Mouse (Mus musculus): Measurements from ENCODE around the gene Defa26. TPM values are rescaled to one million over a fixed set of nuclear protein-coding genes. Genes with fewer than 3 reads are reported as not detected.
"Not testable (repeated sequence)": the region's sequence is repeated elsewhere in the genome, so short reads cannot be mapped to it uniquely, and the experiment has no call there.

The Defa26 gene
- not detected in 2 replicates for polyA plus RNA-seq (2012)

GRCm38 (mm10) chr8:21617883-21618282, at the start of gene Defa26:
Defa26 (plus strand) TSS chr8:21618183.
- TF ChIP-seq GATA1 (IDR thresholded peaks at IDR 0.05; ENCODE audit: low read length): not testable (repeated sequence)

DNA sequence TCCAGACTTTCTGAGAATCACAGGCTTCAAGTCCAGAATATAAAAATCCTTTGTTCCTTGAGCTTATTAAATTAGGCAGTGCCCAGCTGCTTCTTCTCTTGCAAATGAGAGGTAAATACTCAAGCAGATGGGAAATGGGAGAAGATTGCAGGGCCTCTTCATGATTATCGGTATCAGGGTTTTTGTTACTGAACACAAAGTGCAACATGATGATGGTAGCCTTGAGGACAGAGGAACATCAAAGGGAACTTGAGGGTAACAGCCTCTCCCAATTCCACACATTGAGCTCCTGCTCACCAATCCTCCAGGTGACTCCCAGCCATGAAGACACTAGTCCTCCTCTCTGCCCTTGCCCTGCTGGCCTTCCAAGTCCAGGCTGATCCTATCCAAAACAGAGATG, 35.3 kb upstream of the Defa26 start, which contains the start of gene Defa28:
TSS of gene Defa28 (plus strand) at position 301 of the 400 bp plus-strand sequence.
- not testable (repeated sequence) for TF ChIP-seq GATA1 (IDR thresholded peaks at IDR 0.05; ENCODE audit: low read length)

- TF ChIP-seq GATA1 (IDR thresholded peaks at IDR 0.05; ENCODE audit: low read length): not testable (repeated sequence)
Observed at GRCm38 (mm10) chr8:21594408-21594807, 23.6 kb upstream of the Defa26 start, which contains the start of gene Gm7861. Gm7861 (minus strand) TSS chr8:21594508.

DNA sequence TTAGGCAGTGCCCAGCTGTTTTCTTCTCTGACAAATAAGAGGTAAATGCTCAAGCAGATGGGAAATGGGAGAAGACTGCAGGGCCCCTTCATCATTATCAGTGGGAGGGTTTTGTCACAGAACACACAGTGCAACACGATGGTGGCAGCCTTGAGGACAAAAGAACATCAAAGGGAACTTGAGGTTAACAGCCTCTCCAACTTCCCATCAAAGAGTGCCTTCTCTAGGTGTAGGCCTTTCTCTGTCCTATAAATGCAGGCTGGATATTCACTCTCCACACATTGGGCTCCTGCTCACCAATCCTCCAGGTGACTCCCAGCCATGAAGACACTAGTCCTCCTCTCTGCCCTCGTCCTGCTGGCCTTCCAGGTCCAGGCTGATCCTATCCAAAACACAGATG, 37.5 kb downstream of the Defa26 start, which contains the start of gene Defa17:
TSS of gene Defa17 (plus strand) at position 301 of the 400 bp plus-strand sequence.
- TF ChIP-seq GATA1 (IDR thresholded peaks at IDR 0.05; ENCODE audit: low read length): not testable (repeated sequence)

GRCm38 (mm10) chr8:21665497-21665896, 47.5 kb downstream of the Defa26 start, which contains the start of gene Defa34:
Defa34 (plus strand) TSS chr8:21665797.
- not testable (repeated sequence) for TF ChIP-seq GATA1 (IDR thresholded peaks at IDR 0.05; ENCODE audit: low read length)

Other genes starting within 250 kb of the Defa26 start
- not detected in 2 replicates for gene Defa2, start 239.7 kb upstream of the Defa26 start, polyA plus RNA-seq (2012)
- gene Defa33, start 226.4 kb upstream of the Defa26 start, polyA plus RNA-seq (2012): not detected in 2 replicates
- gene Defa36, start 190.8 kb upstream of the Defa26 start, polyA plus RNA-seq (2012): not detected in 2 replicates
- not detected in 2 replicates for gene Gm7849, start 161.6 kb upstream of the Defa26 start, polyA plus RNA-seq (2012)
- gene Defa20, start 108.9 kb upstream of the Defa26 start, polyA plus RNA-seq (2012): not detected in 2 replicates
- not detected in 2 replicates for gene Defa32, start 89.2 kb upstream of the Defa26 start, polyA plus RNA-seq (2012)
- gene Defa37, start 52.8 kb upstream of the Defa26 start, polyA plus RNA-seq (2012): not detected in 2 replicates
- gene Defa28, start 35.2 kb upstream of the Defa26 start, polyA plus RNA-seq (2012): not detected in 2 replicates
- gene Gm7861, start 23.7 kb upstream of the Defa26 start, polyA plus RNA-seq (2012): not detected in 2 replicates
- not detected in 2 replicates for gene Defa17, start 37.6 kb downstream of the Defa26 start, polyA plus RNA-seq (2012)
- not detected in 2 replicates for gene Defa34, start 47.6 kb downstream of the Defa26 start, polyA plus RNA-seq (2012)
- not detected in 2 replicates for gene AY761184, start 85.5 kb downstream of the Defa26 start, polyA plus RNA-seq (2012)
- gene Defa24, start 116.3 kb downstream of the Defa26 start, polyA plus RNA-seq (2012): not detected in 2 replicates
- not detected in 2 replicates for gene Defb50, start 205.4 kb downstream of the Defa26 start, polyA plus RNA-seq (2012)
- not detected in 2 replicates for gene Defb2, start 221.7 kb downstream of the Defa26 start, polyA plus RNA-seq (2012)
- not detected in 2 replicates for gene Defb10, start 240.7 kb downstream of the Defa26 start, polyA plus RNA-seq (2012)

Data from G1E-ER4 (cell line).